Mouse (Mus musculus) testis, postnatal 10 days (tissue): Measurements from ENCODE around the gene Sugt1.

ENCODE experiments used
- DNase-seq: peaks from one replicate; pipeline ENCODE4 v3.0.0; 2021; ENCODE audit warnings: low spot score

Sugt1 gene

DNA sequence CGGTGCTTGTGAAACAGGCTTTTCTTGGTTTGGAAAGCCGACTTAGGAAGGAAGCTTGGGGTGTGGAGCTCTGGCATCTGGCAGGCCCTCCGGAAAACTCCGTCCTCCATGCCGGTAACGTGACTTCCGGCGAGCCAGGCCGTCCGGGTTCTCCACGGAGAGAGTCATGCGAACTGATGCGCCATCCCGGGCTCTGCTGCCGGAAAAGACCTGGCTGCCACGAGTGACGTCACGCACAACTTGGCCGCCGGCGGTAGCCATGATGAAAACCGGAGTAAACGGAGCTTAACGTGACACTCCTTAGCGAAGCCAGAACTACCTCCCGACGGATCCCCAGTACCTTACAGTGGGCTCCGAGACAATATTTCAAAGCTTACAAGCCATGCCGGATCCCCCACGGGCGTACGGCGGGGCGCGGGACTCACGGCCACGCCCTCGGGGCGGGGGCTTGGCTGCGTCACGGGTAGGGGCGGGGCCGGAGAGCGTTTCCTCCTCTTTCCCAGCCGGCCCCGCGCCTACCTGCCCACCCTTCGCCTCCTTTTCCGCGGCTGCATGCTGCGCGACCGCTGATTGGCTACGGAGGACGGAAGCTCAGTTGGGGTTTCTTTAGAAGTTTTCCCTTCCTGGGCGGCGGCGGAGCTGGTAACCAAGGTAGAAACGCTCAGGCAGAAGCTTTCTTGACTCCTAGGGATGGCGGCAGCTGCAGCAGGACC, at the start of gene Sugt1:
Gene Sugt1 (plus strand): TSS at position 553 of the 713 bp plus-strand sequence.
- peak; percentile 97 for DNase-seq

DNA sequence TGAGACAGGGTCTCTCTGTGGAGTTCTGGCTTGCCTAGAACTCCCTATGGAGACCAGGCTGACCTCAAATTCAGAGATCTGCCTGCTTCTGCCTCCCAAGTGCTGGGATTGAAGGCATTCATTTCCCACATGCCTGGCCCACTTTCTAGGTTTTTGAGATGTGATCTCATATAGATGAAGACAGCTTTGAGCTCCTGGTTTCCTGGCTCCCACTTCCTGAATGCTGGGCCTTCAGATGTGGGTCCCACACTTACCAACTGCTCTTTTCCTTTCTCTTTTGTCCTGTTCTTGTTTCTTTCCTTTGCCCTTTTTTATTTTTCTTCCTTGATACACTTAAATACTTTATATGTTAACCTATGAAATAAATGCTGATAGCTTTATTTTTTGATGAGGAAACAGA, 49.6 kb upstream of the Sugt1 start:
- DNase-seq, result no peak

DNA sequence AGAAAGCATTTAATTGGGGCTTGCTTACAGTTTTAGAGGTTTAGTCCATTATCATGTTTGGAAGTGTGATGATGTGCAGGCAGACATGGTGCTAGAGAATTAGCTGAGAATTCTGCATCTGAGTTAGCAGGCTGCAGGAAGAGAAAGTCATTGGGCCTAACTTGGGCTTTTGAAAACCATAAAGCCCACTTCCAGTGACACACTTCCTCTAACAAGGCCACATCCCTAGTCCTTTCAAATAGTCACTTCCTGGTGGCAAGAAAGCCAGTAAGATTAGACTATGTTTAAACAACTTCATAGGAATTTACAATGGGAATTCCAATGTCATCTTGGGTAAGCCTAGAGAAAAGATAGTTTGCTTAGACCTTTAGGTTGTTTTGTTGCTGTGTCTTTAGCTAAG, 45.9 kb upstream of the Sugt1 start:
- DNase-seq, result no peak

DNA sequence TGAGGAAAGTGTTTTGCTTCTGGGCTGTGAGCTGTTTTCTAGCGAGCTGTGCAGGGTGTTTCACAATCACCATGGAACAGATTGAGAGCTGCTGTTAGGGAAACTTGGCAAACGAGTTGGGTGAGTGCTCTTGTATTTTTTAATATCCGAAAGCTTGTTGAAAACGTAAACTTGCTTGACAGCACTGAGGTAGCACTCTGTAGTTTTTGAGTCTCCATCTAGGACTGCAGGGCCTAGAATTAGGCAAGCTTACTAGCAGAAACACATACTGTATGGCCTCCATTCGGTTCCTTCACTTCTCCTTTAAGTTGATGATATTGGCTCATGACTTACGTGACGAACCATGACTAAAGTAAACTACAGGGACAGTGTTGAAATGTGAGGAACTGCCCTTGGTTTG, 38.1 kb upstream of the Sugt1 start:
- DNase-seq, result no peak

DNA sequence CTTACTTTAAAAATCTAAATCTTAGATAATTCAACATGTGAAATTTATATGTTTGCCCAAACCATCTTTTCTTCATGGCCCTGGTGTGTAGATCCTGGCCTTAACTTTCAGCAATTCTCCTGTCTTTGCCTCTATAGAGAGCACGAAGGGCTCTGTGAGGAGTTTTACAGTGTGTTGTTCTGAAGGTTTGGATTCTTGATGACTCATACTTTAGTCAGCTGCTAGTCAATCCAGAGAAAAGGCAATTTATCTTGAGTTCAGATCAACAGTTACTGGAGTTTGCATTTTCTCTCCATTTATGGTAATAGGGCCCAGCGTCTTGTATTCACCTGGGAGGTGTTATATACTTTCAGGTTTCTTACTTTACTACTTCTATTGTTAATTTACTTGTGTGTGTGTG, 35.6 kb upstream of the Sugt1 start:
- DNase-seq, result no peak

DNA sequence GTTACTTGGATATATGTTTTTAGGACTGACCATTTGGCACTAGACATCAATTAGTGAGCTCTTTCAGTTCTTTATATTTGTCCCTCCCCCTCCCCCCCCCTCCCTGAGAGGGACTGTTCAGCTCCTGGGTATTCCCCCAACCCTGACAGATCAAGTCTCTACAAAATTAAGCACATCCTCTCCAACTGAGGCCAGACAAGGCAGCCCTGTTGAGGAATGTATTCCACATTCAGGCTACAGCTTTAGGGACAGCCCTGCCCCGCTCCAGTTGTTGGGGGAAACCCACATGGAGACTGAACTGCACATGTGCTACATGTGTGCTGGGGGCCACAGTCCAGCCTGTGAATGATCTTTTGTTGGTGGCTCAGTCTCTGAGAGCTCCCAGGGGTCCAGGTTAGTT, 34.6 kb upstream of the Sugt1 start:
- DNase-seq, result no peak

DNA sequence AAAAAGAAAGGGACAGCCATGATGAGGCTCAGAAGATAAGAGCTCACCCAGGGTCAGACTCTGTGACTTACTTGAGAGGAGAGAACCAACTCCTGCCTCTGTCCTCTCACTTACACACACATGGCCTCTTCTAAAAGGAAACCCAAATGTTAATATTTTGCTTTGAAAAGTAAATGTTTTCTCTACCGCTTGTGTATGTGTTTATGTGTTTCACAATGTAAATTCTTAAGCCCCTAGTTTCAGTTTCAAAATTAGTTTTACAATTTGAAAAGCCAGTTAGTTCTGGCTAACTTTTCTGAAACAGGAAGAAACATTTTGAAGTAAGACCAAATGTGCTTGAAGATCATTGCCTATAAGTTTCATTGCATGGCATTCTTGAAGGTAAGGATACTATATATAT, 29.7 kb upstream of the Sugt1 start:
- DNase-seq, result no peak

DNA sequence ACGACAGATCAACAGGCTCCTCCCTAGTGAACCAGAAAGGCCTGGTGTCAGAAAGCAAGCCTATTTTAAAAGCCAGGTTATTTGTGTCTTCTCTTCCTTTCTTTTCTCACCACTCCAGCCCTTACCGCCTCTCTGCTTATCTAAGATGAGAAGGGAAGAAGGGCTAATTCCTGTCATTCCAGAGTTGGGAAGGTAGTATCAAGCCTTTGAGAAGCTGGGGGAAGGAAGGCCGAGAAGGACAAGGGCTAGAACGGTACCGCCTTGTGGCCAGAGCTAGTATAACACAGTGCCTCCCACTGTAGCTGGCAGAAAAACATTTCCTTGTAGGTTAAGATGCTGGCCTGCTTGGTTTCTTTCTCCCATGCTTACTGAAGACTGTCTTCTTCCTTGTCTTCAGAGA, 24.7 kb upstream of the Sugt1 start:
- DNase-seq, result peak; percentile 75

DNA sequence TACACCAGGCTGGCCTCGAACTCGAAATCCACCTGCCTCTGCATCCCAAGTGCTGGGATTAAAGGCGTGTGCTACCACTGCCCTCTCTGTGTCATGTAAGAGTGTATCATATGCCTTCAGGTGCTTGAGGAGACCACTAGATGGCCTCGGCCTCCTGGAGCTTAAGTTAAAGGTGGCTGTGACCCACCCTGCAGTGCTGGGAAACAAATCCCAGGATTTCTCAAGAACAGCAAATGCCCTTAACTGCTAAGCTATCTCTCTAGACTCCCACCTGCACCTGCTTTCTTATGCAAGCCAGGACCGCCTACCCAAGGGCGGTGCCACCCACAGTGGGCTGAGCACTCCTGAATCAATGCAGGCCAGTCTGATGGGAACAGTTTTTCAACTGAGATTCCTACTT, 22.7 kb upstream of the Sugt1 start:
- DNase-seq, result no peak

DNA sequence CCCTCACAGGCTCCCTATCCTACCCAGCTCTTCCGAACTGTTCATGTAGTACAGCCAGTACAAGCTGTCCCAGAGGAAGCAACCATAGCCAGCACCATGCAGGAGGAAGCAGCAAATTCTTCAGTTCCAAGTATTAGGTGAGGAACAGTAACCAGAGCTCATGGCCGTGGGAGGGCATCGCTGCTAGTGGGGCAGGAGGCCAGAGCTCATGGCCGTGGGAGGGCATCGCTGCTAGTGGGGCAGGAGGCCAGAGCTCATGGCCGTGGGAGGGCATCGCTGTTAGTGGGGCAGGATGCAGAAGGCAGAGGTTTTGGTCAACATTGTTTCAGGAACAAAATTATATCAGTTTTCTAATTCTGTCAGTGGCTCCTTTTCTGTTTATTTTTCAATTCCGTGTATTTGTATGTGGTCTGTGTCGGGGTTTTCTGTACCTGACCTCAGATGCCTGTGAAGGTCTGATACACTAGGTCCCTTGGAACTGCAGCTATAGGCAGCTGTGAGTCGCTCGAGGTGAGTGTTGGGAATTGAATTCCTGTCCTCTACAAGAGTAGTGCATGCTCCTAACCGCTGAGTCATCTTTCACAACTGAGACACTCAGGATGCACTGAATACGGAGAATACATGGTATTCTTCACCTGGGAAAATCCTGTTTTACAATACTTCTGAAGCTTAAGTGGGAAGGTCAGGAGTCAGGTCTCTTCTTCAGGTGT, 13.9 kb upstream of the Sugt1 start:
- DNase-seq, result no peak

DNA sequence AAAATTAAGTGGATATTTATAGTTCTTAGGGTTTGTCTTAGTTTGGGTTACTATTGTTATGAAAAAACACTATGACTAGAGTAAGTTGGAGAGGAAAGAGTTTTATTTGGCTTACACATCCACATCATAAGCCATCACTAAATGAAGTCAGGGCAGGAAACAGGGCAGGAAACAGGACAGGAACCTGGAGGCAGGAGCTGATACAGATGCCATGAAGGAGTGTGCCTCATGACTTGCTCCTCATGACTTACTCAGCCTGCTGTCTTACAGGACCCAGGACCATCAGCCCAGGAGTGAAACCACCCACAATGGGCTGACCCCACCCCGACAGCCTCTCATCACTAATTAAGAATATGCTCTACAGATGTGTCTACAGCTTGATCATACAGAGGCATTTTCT, 13.1 kb upstream of the Sugt1 start:
- DNase-seq, result no peak

DNA sequence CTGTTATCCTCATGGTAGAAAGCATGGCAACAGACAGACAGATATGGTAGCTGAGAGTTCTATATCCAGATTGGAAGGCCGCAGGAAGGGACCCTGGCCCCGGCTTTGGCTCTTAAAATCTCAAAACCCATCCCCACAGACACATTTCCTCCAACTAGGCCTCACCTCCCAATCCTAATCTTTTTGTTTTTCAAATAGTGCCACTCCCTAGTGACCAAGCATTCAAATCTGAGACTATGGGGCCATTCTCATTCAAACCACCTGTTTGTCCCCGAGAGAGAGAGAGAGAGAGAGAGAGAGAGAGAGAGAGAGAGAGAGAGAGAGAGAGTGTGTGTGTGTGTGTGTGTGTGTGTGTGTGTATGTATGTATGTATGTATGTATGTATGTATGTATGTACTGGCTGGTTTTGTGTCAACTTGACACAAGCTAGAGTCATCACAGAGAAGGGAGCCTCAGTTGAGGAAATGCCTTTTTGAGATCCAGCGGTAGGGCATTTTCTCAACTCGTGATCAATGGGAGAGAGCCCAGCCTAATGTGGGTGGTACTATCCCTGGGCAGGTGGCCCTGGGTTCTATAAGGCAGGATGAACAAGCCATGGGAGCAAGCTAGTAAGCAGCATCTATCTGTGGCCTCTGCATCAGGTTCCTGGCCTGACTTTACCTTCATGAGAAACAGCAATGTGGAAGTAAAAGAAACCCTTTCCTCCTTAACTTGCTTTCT, 3.8 kb upstream of the Sugt1 start:
- DNase-seq, result no peak

DNA sequence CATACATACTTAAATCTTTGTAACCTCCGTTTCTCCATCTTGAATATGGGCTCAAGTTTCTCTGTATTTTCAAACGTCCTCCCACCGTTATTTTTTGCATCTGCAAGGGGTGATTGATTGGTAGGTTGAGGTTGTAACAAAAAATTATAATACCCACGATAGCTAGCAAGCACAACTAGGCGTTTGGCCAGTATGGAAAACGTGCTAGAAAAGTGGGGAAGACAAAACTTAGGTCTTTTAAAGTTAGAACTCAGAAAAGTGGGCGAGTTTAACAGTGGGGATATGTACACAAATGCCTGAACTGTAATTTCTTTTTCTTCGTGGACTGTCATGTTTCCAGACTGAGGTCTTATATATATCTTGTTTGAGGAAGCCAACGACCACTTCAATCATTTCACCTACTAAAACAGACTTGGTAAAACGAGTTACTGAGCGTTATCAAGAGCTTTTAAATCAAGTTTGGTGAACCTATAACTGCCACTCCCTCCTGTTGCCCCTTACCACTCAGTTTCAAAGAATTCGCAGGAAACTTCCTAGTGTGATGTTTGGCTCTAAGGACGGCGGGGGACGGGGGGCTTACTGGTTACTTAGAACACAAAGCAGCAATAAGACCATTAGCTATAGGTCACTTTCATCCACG, 872 bp upstream of the Sugt1 start:
- DNase-seq, result no peak

DNA sequence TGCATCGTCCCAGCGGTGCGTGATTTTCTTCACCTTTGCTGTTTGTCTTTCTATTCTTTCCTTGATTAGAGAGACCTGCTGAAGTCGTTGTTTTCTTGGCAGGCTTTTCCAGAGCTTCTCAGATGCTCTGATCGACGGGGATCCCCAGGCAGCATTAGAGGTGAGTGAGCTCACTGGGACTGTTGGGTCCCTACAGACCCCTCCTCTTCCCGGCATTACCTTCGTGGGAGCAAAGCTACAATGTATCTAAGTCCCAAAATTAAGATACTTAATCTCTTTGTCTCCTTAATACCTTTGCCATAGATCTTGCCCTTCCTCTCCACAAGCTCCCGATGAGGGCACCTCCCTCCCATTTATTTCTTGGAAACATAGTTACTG, 350 bp downstream of the Sugt1 start:
- no peak for DNase-seq

DNA sequence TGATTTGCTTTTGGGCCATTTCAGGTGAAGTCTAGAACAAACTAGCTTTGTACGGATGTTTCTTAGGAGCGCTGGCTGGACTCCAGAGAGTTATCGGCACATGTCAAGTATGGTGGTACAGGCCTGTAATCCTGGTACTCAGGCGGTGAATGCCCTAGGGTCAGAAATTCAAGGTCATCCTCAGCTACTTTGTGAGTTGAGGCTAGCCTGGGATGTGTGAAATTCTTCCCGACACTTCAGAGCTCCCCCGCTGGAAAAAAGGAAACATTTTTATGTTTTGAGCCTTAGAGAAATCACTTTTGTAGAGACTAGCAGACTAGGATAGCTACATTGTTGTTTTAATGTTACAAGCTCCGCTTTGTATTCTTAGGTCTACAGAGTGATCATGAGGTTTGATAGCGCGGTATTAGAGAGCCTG, 1.1 kb downstream of the Sugt1 start:
- peak; percentile 68 for DNase-seq

DNA sequence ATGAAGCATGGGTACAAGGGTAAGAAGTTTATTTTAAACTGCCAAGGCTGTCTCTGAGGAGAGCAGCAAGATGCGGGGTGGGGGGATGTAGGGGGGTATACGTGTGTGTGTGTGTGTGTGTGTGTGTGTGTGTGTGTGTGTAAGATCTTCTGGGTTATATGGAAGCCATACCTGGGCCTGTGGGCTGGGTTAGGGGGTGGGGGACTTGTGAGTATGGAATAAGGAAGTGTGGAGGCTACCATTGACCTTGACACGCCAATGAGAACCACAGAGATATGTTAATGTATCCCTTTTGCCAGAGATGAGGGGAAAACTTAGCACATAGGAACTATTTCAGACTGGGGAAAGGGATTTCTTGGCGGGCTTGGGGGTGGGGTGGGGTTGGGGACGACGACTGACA, 1.9 kb downstream of the Sugt1 start:
- no peak for DNase-seq

DNA sequence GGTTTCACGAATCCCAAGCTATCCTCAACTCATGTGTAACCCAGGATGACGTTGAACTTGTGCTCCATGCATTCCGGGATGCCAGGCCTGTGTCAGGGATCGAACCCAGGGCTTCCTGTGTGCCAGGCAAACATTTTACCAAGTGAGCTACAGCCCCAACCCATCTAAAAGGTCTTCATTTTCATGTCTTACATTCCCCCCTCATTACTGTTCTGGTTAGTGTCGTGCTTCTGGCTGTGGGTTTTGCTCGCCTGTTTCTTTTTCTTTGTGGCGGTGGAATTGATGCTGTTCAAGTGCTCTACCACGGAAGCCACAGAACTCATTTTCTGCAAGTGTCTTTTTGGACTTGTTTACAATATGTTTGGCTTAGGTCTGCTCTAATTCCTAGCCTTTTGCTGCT, 3.4 kb downstream of the Sugt1 start:
- no peak for DNase-seq

DNA sequence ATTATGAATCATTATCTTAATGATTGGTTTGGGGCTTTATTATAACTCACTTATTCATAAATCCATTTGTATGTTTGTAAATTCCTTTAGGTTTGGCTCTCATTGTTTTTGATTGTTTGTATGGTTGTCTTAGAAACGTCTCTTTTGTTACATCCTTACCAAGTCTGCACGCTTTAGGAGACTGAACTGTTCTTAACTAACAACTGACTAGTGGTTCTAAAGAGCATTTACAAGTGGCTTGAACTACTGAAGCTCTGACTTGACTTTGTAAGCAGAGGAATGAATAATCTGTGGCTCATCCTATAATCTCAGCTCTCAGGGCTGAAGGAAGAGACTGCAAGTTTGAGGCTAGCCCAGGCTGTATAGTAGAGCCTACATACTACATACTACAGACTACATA, 4.1 kb downstream of the Sugt1 start:
- no peak for DNase-seq

DNA sequence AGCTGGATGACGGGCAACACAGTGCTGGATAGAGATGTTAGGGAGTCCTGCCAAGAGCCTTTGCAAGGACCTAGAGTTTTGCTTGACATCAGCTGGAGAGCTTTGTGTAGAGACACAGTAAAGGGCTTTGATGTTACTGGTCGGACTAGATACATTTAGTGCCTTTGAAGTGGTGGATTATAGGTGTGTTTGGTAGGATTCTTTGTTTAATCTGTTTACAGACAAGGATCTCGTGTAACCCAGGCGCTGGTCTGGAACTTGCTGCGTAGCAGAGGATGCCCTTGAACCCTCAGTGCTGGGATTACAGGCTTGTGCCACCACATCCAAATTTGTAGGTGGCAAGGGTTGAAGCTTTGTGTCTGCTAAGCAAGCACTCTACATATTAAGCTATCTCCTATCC, 6.6 kb downstream of the Sugt1 start:
- DNase-seq, result no peak

DNA sequence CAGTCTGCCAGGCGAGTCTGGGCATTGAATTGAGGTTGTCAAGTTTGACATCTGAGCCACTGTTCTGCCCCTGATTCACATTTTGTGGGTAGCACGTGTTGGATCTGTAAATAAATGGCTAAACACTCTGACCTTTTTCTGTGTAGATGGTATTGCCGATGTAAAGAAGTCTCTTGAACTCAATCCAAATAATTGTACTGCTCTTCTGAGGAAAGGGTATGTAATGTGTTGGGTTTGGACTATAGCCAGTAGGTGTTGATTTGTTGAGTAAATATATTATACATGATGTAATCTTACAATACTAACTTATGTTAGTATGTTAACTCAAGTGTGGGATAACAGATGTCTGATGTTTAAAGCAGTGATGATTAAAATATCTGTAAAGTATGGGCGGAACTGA, 9.1 kb downstream of the Sugt1 start:
- no peak for DNase-seq

DNA sequence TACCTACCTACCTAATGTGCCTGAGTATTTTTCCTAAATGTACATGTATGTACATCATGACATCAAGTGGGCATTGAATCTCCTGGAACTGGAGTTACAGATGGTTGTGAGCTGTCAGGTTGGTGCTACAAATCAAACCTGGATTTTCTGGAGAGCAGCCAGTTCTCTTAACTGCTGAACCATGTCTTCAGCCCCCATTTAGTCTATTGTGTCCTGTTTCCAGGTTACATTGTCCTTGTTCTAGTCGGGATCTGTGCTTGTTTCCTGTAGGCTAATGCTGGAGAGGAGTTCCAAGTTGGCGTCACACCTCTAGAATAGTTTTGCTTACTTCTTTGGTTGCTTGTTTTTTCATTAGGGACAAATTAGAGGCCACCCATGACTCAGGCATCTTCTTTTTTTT, 18.4 kb downstream of the Sugt1 start:
- no peak for DNase-seq

DNA sequence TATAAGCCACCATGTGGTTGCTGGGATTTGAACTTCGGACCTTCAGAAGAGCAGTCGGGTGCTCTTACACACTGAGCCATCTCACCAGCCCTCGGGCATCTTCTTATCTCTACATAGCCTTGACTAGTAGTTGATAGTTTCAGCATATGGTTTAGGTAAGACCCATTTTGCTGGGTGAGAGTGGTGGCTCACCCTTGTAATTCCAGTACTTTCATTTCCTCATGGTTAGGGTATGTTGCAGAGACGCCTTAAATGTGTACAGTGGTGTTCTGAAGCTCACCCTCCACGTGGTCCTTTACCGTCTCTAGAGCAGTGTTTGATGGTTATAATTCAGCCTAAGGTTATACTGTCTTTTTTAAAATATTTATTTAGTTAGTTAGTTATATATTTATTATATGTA, 18.9 kb downstream of the Sugt1 start:
- DNase-seq, result no peak

DNA sequence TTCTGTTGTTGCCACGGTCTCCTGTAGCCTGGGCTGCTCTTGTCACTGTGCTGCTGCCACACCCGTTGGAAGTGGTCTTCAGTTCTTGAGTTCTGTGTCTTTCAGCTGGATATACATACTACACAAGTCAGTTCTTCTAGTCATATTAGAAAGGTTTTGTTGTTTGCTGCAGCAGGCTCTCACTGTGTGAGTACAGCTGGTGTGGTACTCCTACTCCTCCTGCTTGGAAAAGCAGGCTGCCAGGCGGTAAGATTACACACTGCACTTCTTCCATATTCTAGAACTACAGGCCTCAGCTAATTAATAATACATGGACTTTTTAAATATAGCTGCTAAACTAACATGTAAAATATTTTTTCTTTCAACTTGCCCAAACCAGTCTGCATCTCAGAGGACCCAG, 19.4 kb downstream of the Sugt1 start:
- no peak for DNase-seq
